Mouse (Mus musculus) CH12.LX (cell line): ENCODE measurements at regions not wholly inside any gene's neighbourhood (a gene's known extent, or its start where the extent isn't known, plus 50 kb on each side); places are given as distances from the start of the nearest gene placed in this dataset.

Source experiments
- CHD2 ChIP-seq: IDR thresholded peaks from 2 replicates; pipeline ENCODE4 v1.6.1; 2011; ENCODE audit warnings: low read length, improper control_type of control experiment
- CTCF ChIP-seq, 2 experiments: IDR thresholded peaks in 1 of 2; conservative IDR thresholded peaks in 1 of 2; 2 replicates each; pipeline ENCODE4 v1.5.1; 2011 to 2012; ENCODE audit warnings: low read depth in 2 of 2, low read length in 2 of 2, improper control_type of control experiment in 1 of 2, inconsistent platforms in 1 of 2, mild to moderate bottlenecking in 1 of 2, moderate library complexity in 1 of 2
- POLR2A ChIP-seq: IDR thresholded peaks from 2 replicates; pipeline ENCODE4 v1.6.1; 2011; ENCODE audit warnings: low read depth, mild to moderate bottlenecking, improper control_type of control experiment, low read length

DNA sequence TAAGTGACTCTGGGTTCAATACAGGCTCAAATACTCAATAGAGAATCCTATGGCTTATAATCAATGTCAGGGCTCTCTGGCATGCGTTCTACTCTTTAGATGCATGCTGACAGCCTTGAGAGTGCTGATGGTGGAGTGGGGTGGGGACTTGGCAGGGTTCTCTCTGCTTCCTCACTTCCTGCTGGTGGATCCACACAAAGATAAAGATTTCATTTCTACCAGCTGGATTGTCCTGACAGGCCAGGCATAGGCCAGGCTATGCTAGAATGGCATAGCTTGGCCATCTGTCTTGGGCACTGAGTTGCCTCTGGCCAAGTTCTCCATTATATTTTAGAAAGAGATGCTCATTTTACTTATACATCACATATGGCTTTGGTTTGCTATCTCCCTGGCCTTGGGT is 206.2 kb upstream of the Plpp4 start:
- TF ChIP-seq POLR2A (no peak), CHD2 (no peak), CTCF (conservative IDR thresholded peaks at IDR 0.05 in 1 of 2, IDR thresholded peaks at IDR 0.05 in 1 of 2; ENCODE audit: low read depth in 2 of 2, low read length in 2 of 2) (no peak)
